Mouse (Mus musculus): ENCODE data around the gene Racgap1. TPM values are rescaled to one million over a fixed set of nuclear protein-coding genes. Genes with fewer than 3 reads are reported as not detected.

Racgap1 gene
- total and polyA plus RNA-seq, 3 experiments: 1.5 to 1.9 (median 1.6) TPM

DNA sequence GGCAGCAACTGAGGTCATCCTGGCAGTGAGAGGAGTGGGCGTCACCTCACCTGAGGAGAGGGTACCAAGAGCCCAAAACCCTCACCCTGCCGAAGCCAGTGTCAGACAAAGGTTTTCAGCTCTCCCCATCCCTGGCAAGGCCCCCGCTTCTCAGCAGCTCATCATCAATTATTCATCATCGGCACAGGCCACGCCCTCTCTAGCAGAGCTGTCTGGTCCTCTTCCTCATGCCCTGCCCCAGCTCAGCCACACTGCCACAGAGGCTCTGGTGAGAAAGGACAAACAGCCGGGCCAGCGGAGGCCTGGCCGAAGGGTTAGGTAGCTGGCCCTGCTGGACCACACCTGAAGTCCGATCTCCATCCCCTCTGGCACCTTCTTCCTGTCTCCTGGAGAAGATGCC is 40.5 kb upstream of the Racgap1 start:
- H3K9ac ChIP-seq (ENCODE audit: low read depth, low read length): no peak overlapping the region
- TF ChIP-seq CTCF (IDR thresholded peaks at IDR 0.05) (no peak), POLR2A (IDR thresholded peaks at IDR 0.05; ENCODE audit: insufficient read depth, low read depth, low read length) (no peak), EP300 (IDR thresholded peaks at IDR 0.05; ENCODE audit: insufficient read depth, low read depth, low read length) (no peak)
- no peaks in the 10 kb centered on the region for H3K36me3 ChIP-seq (ENCODE audit: control insufficient read depth, insufficient read depth, low read length)
- DNase-seq: no peak
- 68% methylated on average over 9 of the region's 9 CpGs for WGBS
- no peak overlapping the region for H3K27ac ChIP-seq
- H3K4me3 ChIP-seq: no peak overlapping the region
- intact Hi-C loops (cut with DNase I): no loop called here
- H3K4me1 ChIP-seq (ENCODE audit: control insufficient read depth, insufficient read depth, low read length): no peaks in the 10 kb centered on the region
- H3K79me2 ChIP-seq (replicated peaks; ENCODE audit: control insufficient read depth, insufficient read depth, low read length): no peaks in the 10 kb centered on the region
- H3K27me3 ChIP-seq (ENCODE audit: control insufficient read depth, insufficient read depth, low read length): no peaks in the 10 kb centered on the region

DNA sequence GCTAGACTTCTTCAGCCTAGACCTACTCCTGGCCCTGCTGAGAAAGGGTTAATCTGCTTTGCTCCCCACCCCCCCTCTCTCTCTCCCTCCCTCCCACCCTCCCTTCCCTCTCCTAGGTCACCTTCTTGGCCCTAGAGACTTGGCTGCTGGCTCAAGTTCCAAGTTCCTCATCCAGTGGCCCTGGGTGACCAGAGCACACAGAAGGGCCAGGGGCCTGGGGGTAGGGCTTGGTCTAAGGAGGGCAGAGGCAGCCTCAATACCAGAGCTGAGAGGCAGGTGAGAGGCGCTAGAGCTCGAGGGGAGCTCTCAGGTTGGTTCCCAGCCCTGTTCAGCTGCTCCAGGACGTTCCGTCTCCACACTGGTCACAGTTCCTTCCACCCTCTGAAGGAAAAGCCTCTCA is 39.5 kb upstream of the Racgap1 start:
- 32% methylated on average over 4 of the region's 4 CpGs for WGBS
- Histone ChIP-seq H3K4me1 (ENCODE audit: control insufficient read depth, insufficient read depth, low read length) (no peaks in the 10 kb centered on the region), H3K4me3 (no peak overlapping the region), H3K79me2 (replicated peaks; ENCODE audit: control insufficient read depth, insufficient read depth, low read length) (no peaks in the 10 kb centered on the region), H3K9ac (ENCODE audit: low read depth, low read length) (no peak overlapping the region), H3K27me3 (ENCODE audit: control insufficient read depth, insufficient read depth, low read length) (no peaks in the 10 kb centered on the region), H3K36me3 (ENCODE audit: control insufficient read depth, insufficient read depth, low read length) (no peaks in the 10 kb centered on the region), H3K27ac (no peak overlapping the region)
- peak in 1 of 2 experiments; percentile 21 for DNase-seq
- TF ChIP-seq POLR2A (IDR thresholded peaks at IDR 0.05; ENCODE audit: insufficient read depth, low read depth, low read length): no peak
- TF ChIP-seq EP300 (IDR thresholded peaks at IDR 0.05; ENCODE audit: insufficient read depth, low read depth, low read length): no peak
- no peak for TF ChIP-seq CTCF (IDR thresholded peaks at IDR 0.05)
- intact Hi-C loops (cut with DNase I): no loop called here

DNA sequence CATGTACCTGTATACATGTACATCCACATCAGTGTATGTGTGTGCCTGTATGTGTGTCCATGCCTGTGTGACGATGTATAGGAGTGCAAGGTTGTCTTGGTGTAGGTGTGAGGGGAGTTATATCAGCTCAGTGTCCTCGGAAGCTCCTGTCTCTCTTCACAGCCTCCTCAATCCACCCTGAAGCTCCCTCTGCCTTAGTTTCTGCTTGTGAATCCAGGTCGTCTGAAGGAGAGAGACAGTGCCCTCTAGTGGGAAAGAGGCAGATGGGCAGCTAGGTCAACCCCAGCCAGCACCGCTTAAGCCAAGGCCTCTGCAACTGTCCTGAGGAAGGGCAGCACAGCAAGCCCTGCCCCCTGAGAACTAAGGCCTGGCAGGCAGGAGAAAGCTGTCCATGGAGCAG is 37.3 kb upstream of the Racgap1 start:
- TF ChIP-seq EP300 (IDR thresholded peaks at IDR 0.05; ENCODE audit: insufficient read depth, low read depth, low read length) (0 out of 2 replicates have a peak, but pooled peaks have one; percentile 64), CTCF (IDR thresholded peaks at IDR 0.05) (peak; percentile 96), POLR2A (IDR thresholded peaks at IDR 0.05; ENCODE audit: insufficient read depth, low read depth, low read length) (no peak)
- intact Hi-C loops (cut with DNase I): loop anchor here (1.0 to 5.0 kb wide), 2 partner anchors 92 to 191 kb away; no protein-coding TSS in a partner anchor
- H3K36me3 ChIP-seq (ENCODE audit: control insufficient read depth, insufficient read depth, low read length): no peaks in the 10 kb centered on the region
- no peak overlapping the region for H3K27ac ChIP-seq
- H3K79me2 ChIP-seq (replicated peaks; ENCODE audit: control insufficient read depth, insufficient read depth, low read length): no peaks in the 10 kb centered on the region
- DNase-seq: peak; percentile 50 to 52
- no peak overlapping the region for H3K4me3 ChIP-seq
- H3K9ac ChIP-seq (ENCODE audit: low read depth, low read length): no peak overlapping the region
- no peaks in the 10 kb centered on the region for H3K4me1 ChIP-seq (ENCODE audit: control insufficient read depth, insufficient read depth, low read length)
- 2% methylated on average over 4 of the region's 4 CpGs for WGBS
- H3K27me3 ChIP-seq (ENCODE audit: control insufficient read depth, insufficient read depth, low read length): no peaks in the 10 kb centered on the region

- Histone ChIP-seq H3K4me1 (ENCODE audit: control insufficient read depth, insufficient read depth, low read length) (no peaks in the 10 kb centered on the region), H3K9ac (ENCODE audit: low read depth, low read length) (no peak overlapping the region), H3K27me3 (ENCODE audit: control insufficient read depth, insufficient read depth, low read length) (no peaks in the 10 kb centered on the region), H3K79me2 (replicated peaks; ENCODE audit: control insufficient read depth, insufficient read depth, low read length) (no peaks in the 10 kb centered on the region), H3K36me3 (ENCODE audit: control insufficient read depth, insufficient read depth, low read length) (no peaks in the 10 kb centered on the region), H3K4me3 (no peak overlapping the region), H3K27ac (no peak overlapping the region)
- TF ChIP-seq CTCF (IDR thresholded peaks at IDR 0.05) (no peak), POLR2A (IDR thresholded peaks at IDR 0.05; ENCODE audit: insufficient read depth, low read depth, low read length) (no peak), EP300 (IDR thresholded peaks at IDR 0.05; ENCODE audit: insufficient read depth, low read depth, low read length) (no peak)
- intact Hi-C loops (cut with DNase I): no loop called here
- WGBS: 90% methylated on average over 5 of the region's 5 CpGs
- DNase-seq: no peak
Observed at GRCm38 (mm10) chr15:99684156-99684555, 32.7 kb upstream of the Racgap1 start.

DNA sequence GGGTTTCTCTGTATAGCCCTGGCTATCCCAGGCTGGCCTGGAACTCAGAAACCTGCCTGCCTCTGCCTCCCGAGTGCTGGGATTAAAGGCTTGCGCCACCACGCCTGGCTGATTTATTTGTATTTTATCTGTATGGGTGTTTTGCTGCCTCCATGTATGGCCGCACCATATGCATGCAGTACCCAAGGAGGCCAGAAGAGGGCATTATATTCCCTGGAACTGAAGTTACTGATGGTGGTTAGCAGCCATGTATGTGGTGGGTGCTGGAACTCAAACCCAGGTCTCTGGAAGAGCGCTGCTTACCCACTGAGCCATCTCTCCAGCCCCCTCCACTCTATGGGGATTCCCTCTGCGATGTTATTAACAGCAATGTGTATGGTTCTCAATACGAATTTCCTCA is 31.4 kb upstream of the Racgap1 start:
- Histone ChIP-seq H3K9ac (ENCODE audit: low read depth, low read length) (no peak overlapping the region), H3K4me3 (no peak overlapping the region), H3K36me3 (ENCODE audit: control insufficient read depth, insufficient read depth, low read length) (no peaks in the 10 kb centered on the region), H3K27ac (no peak overlapping the region), H3K4me1 (ENCODE audit: control insufficient read depth, insufficient read depth, low read length) (no peaks in the 10 kb centered on the region), H3K79me2 (replicated peaks; ENCODE audit: control insufficient read depth, insufficient read depth, low read length) (no peaks in the 10 kb centered on the region), H3K27me3 (ENCODE audit: control insufficient read depth, insufficient read depth, low read length) (no peaks in the 10 kb centered on the region)
- intact Hi-C loops (cut with DNase I): no loop called here
- no peak for DNase-seq
- WGBS: 92% methylated on average over 7 of the region's 7 CpGs
- TF ChIP-seq POLR2A (IDR thresholded peaks at IDR 0.05; ENCODE audit: insufficient read depth, low read depth, low read length): no peak
- peak; percentile 55 for TF ChIP-seq CTCF (IDR thresholded peaks at IDR 0.05)

GRCm38 (mm10) chr15:99679008-99679407 is 27.6 kb upstream of the Racgap1 start:
- no peaks in the 10 kb centered on the region for H3K27me3 ChIP-seq (ENCODE audit: control insufficient read depth, insufficient read depth, low read length)
- no peak overlapping the region for H3K4me3 ChIP-seq
- H3K79me2 ChIP-seq (replicated peaks; ENCODE audit: control insufficient read depth, insufficient read depth, low read length): no peaks in the 10 kb centered on the region
- H3K27ac ChIP-seq: no peak overlapping the region
- no peaks in the 10 kb centered on the region for H3K36me3 ChIP-seq (ENCODE audit: control insufficient read depth, insufficient read depth, low read length)
- intact Hi-C loops (cut with DNase I): no loop called here
- no peak for DNase-seq
- no peaks in the 10 kb centered on the region for H3K4me1 ChIP-seq (ENCODE audit: control insufficient read depth, insufficient read depth, low read length)
- no peak overlapping the region for H3K9ac ChIP-seq (ENCODE audit: low read depth, low read length)
- 66% methylated on average over 7 of the region's 7 CpGs for WGBS
- TF ChIP-seq EP300 (IDR thresholded peaks at IDR 0.05; ENCODE audit: insufficient read depth, low read depth, low read length): no peak
- TF ChIP-seq POLR2A (IDR thresholded peaks at IDR 0.05; ENCODE audit: insufficient read depth, low read depth, low read length): no peak
- no peak for TF ChIP-seq CTCF (IDR thresholded peaks at IDR 0.05)

Measured in heart, adult 2 months (tissue).